Mouse (Mus musculus) spleen, postnatal 36 days (tissue): ENCODE measurements around the gene Ninj1.
A peak's percentile ranks its signal among the peaks of the same experiment; 100 is the strongest.

Source experiments
- DNase-seq, 2 experiments: peaks; one replicate each; pipeline ENCODE4 v3.0.0; 2022; ENCODE audit warnings: low spot score in 2 of 2, mixed read lengths in 1 of 2

The Ninj1 gene

DNA sequence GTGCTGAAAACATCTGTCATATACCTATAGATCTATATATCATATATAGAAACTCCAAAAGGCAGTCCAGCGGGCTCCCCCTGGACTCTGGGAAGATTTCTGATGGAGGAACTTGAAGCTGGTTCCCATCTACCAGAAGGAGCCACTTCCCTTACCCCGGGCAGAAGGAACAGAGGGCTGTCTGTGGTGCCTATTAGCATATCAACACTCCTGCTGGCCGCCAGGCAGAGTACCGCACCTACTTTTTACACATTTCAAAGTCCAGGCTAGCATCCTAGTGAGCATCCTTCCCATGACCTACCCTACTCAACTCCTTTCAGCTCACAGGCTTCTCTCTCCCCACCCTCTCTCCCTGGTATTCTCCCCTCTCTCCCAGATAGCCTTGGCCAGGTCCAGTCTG lies 38.3 kb downstream of the Ninj1 start:
- no peak for DNase-seq

DNA sequence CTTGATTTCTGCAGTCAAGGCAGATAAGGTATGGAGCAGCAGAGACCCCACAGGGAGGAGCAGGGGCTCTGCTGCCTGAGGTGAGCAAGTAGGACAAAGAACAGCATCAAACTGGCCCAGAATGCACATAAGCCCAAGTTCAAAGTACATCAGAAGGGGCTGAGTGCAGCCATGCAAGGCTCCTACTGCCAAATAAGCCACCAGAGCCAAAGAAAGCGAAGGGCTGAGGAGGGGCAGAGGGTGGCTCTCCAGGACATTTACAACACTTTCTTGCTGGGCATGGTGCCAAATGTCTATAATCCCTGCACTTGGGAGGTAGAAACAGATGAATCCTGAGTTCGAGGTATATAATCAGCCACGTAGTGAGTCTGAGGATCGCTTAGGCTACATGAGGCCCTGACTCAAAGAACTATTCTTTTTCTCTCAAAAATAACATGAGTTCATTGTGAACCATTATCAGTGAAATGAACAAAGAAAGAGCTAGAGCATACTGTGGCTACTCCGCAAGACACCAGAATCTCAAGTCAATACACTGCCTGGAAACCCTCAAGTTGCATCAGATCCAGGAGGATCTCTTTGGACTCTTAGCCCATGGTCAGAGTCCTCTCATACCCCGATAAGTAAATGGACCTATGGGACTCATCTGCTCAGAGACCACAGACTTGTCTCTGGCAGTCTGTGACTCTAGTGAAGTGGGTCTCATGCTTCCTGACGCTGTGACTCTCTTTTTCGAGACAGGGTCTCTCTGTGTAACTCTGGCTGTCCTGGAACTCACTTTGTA lies 46.7 kb downstream of the Ninj1 start:
- no peak for DNase-seq

DNA sequence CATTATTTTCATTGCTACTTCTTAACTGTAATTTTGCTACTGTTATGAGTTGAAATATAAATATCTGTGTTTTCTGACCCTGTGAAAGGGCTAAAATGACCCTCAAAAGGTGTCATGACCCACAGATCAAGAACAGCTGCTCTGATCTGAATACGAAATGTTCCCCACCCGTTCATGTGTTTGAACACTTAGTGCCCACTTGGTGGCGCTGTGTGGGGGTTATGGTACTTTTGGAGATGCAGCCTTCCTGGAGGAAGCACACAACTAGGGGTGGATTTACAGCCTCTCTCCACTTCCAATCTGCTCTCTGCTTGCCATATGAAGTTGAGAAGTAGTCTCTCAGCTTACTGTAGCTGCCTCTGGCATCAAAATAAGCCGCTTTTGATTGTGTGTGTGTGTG lies 47.4 kb downstream of the Ninj1 start:
- no peak for DNase-seq

DNA sequence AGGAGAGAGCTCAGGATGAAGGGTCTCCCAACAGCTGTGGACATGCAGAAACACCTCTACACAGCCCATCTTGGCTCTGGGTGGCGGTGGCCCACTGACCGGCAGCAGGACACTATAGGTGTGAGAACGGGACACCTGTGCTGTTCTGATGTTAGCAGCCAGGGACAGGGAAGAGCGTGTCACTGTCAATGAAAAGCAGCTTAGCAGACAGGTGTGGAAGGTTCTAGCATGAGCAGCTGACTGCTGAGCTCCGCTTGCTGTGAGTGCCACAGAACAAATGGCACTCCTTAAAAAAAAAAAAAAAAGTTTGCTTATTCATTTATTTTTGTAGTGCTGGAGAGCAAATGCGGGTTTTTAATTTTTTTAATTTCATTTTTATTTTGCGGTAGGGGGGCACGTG lies 50.3 kb downstream of the Ninj1 start:
- no peak for DNase-seq

DNA sequence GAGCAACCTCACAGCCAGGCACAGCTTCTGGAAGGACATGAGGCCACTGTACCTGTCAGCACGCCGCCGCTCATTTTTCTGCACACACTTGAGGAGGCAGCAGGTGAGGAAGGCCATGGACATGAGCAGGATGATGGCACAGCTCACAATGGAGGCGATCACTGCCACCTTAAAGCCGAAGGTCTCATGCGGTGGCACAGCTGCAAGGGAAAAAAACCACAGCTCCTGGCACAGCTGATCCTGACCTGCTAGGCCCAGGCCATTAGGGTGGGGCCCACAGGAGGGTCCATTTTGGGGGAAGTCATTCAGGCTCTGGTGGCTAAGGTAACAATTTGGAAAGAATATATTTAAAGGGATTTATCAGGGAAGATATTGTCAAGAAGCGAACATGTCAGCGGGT lies 51.5 kb downstream of the Ninj1 start:
- DNase-seq: no peak

DNA sequence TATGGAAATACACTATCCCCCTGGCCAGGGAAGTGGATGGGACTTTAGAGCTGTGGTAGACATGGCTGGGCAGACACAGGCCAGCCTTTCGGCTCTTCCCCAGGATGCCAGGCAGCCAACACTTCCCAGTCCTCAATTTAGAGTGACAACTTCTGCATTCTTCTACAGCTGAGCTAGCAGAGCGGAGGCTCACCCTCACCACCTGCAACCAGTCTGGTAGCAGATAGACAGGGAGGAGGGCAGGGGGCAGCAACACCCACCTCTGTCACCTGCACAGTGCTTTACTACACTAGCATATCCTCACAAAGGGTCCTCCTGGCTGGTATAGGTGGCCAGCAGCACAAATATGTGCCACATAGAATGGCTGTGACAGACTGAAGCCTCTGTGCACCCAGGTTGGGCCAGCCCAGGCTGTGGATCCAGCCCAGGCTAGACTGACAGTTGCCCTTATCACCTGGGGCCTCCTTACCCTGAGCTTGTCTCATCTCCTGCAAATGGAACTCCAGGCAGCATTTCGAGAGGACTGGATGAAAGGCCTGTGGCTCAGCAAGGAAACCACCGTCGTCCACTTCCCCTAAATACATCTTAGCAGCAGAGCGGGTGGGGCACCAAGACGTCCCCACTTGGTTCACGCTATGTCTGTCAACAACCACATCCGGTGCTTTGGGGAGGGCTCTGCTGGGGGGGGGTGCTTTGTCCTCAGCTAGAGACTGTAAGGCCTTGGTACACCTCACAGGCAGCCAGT lies 55.2 kb downstream of the Ninj1 start:
- peak; percentile 92 for DNase-seq

DNA sequence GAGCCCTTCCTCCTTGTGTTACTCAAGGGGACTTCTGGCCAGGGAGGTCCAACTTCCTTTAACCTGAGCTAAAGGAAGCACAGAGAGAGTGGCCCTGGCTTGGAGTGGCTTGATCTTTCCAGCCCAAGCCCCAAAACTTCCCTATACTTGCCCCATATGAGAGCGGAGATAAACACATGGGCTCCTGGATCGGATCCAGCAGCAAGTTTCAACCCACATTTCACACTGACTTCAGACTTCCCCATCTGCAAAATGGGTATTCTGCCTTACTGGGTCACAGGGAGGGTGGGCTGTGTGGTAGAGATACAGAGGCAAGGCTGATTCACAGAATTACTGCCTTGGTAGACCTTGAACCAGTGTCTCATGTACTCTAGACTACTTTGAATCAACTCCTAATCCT lies 56.2 kb downstream of the Ninj1 start:
- DNase-seq: no peak

DNA sequence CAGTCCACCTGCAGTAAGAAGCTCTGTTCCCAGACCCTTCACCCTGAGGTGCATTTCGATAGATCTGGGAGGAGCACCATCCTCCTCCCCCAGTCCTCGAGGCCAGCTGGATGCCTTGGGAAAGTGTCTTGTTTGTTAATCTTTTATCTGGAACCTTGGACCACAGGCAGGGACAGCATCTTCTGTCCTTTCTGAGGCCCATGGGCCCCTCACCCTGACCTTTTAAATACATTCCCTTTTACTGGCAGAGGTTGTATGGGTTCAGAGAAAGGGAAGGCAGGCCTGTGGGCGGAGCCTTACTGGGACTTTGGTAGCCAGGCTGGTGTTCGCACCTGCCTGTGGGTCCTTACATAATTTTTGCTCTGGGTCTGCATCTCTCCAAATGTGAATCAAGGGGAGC lies 58.0 kb downstream of the Ninj1 start:
- no peak for DNase-seq
